Mouse (Mus musculus) thymus, postnatal 4 days (tissue): ENCODE measurements around the gene Efna3.
A peak's percentile ranks its signal among the peaks of the same experiment; 100 is the strongest.

Experiments
- DNase-seq: peaks from one replicate; pipeline ENCODE4 v3.0.0; 2021

The Efna3 gene

GRCm38 (mm10) chr3:89282291-89282643 lies 40.5 kb downstream of the Efna3 start:
- DNase-seq, result no peak

DNA sequence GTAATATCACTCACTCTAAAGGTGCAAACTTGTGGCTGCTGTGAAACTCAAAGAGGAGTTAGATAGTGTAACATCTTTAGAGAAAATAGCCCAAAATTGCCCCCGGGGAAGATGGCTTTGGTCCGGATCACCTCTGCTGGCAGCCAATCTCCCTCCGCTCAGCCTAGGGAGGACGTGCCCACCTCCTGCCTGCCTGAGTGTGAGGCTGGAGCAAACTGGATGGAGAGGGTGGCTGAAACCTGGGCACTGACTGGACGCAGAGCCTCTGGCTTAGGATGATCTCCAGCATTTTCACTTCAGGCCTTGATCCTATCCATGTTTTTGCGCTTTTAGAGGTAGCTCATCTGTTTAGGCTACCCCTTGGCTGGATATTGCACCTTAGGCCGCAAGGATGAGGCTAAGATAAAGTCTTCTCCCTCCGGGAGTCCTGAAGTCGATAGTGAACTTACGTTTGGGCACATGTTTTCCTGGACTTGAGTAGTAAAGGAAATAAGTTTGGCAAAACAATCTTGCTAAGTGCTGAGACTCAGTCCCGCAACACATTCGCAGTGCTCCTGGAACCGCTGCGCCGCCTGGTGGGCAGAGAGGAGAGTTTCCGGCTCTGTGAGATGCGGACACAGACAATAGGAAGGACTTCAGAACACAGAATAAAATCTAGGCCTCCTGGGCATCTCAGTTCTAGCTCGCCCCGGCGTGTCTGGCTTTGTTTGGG lies 41.0 kb downstream of the Efna3 start:
- peak; percentile 93 for DNase-seq

GRCm38 (mm10) chr3:89280606-89281511 lies 41.9 kb downstream of the Efna3 start, which contains the start of gene Efna1:
Gene Efna1, minus strand, starts transcription at chr3:89281142.
- DNase-seq, result peak; percentile 45

- DNase-seq, result no peak
These were observed 42.6 kb downstream of the Efna3 start for GRCm38 (mm10) chr3:89280050-89280605.

- DNase-seq, result peak; percentile 56
These were observed 43.4 kb downstream of the Efna3 start for GRCm38 (mm10) chr3:89279153-89279890.

GRCm38 (mm10) chr3:89278643-89279042 lies 44.1 kb downstream of the Efna3 start:
- no peak for DNase-seq

GRCm38 (mm10) chr3:89278107-89278506 lies 44.7 kb downstream of the Efna3 start:
- DNase-seq, result no peak

DNA sequence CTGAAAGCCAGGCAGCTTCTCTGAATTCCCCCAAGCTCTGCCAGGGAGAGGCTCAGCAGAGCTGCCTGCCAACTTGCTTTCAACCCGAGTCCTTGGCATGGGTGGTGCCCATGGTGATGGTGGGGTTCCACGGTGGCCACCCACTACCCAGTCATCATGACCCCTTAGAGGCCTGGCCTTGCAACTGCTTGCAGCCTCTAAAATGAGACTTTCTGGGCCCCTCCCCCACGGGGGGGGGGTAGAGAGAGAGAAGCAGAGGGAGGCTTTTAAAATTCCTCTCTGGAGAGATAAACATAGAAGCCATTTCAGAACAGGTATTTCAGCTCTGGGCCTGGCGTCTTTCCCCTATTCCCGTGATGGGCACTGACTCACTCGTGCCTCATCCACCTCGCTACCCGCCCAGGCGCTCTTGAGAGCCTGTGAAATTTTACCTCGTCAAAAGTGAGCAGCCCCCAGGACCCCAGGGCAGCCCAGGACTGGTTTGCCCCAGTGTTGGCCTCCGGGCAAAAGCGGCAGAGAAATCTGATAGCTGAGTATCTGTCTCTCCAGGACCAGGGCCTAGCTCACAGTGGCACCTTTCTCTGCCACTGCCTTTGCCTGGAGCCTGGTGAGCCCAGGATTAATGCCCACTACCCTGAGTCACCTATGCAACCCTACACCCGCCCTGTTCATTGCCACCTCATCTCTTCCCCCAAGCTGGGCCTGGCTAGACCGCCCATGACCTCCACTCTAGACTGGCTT lies 45.3 kb downstream of the Efna3 start:
- DNase-seq, result no peak

DNA sequence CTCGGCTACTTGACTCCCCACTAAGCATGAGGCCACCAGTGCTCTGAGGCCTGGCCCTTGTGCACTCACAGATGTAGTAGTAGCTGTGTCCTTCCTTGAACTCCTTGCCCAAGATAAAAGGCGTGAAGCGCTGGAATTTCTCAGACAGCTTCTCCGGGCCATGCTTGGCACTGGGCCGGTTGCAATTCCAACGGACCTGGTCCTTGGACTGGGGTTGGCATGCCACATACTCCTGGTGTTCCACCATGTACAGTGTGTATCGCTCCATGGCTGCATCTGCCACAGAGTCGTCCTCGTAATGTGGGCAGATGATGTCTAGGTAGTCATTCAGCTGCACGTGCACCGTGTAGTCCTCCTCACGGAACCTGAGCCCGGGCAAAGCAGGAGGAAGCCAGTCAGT lies 46.7 kb downstream of the Efna3 start:
- DNase-seq, result no peak

DNA sequence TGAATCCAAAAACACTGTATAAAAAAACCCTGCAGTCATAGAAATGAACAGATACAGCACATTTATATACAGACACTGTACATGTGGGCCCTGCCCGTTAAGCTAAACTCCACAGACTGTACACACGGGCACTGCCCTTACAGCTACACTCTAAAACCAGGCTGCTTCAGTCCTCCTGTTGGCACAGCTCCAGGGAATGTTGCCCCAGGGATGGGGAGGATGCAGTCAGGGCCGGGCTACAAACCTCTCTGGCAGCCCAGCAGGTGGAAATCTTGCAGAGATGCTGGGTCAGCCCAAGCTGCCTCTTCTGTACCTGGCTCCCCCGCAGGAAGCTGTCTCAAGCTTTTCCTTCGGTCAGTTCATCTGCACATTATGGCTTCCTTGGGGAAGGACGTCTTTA lies 51.0 kb downstream of the Efna3 start:
- no peak for DNase-seq

DNA sequence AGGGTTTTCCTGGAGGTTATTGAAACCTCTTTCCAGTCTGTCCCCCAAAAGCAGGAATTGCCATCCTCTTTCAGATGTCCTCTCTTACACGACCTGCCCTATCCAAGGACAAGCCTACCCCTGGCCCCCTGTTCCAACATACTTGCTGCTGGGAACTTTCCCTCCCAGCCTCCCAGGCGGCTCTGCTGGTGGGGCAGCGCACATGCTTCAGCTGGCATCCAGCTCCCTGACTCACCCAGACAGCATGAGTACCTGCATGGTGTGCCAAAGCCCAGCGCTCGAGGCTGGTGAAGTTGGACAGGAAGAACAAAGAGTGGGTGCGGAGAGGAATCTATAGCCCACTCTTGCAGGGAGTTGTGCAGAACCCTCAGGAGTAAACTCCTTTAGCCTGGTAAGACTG lies 51.9 kb downstream of the Efna3 start:
- DNase-seq, result peak; percentile 44

- peak; percentile 90 for DNase-seq
These were observed 52.6 kb downstream of the Efna3 start, which contains the start of gene Slc50a1 for GRCm38 (mm10) chr3:89270051-89270755. Gene Slc50a1, minus strand, starts transcription at chr3:89270570.

- no peak for DNase-seq
These were observed 53.8 kb downstream of the Efna3 start for GRCm38 (mm10) chr3:89268916-89269315.

DNA sequence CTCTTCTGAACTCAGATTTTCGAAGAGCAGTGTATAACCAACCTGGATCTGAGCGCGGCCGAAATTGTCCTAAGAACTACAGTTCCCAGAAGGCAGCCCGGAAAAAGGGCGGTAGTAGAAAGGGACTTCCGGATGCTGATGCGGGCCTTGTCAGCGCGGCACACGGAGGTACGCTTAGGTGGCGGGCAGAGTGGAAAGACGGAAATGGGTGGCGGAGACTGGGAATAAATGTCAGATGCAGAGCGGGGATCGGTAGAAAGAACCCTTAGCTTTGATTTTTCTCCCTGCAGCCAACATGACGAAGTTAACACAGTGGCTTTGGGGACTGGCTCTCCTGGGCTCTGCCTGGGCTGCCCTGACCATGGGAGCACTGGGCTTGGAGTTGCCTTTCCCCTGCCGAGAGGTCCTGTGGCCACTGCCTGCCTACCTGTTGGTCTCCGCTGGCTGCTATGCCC lies 56.3 kb downstream of the Efna3 start:
- DNase-seq, result peak; percentile 82
